Mouse (Mus musculus) gastrocnemius, postnatal 36 days (tissue): ENCODE results near the gene Pdcd5. TPM values are rescaled to one million over a fixed set of nuclear protein-coding genes. Genes with fewer than 3 reads are reported as not detected.

ENCODE experiments used
- total RNA-seq, 2 experiments: library from RNA; stranded (reverse); gene quantifications; 2 replicates each; pipeline ENCODE4 v1.2.3; 2021

The Pdcd5 gene
- total RNA-seq, 2 experiments from 2014 or later: 102 to 126 TPM

Other genes starting within 250 kb of the Pdcd5 start
- not detected for gene Slc7a9, start 198.7 kb downstream of the Pdcd5 start, total RNA-seq
- not detected for gene Tdrd12, start 109.8 kb downstream of the Pdcd5 start, total RNA-seq
- 10 to 100 TPM; 39.5 to 40.8 TPM for gene Nudt19, start 91.2 kb downstream of the Pdcd5 start, total RNA-seq
- gene Rgs9bp, start 61.9 kb downstream of the Pdcd5 start, total RNA-seq: under 1 TPM in 1 of 2 experiments, not detected in 1; 0.05 TPM
- 10 to 100 TPM in 1 of 2 experiments, 1 to 10 TPM in 1; 7.4 to 10.6 TPM for gene Ankrd27, start 61.3 kb downstream of the Pdcd5 start, total RNA-seq
- gene Dpy19l3, start 106.9 kb upstream of the Pdcd5 start, total RNA-seq: 1 to 10 TPM; 3.3 to 3.7 TPM
- 10 to 100 TPM; 13.7 to 15.4 TPM for gene Zfp507, start 155.5 kb upstream of the Pdcd5 start, total RNA-seq